Comparison of ENCODE assay signal across 8 mouse cellular contexts in the genomic region with DNA sequence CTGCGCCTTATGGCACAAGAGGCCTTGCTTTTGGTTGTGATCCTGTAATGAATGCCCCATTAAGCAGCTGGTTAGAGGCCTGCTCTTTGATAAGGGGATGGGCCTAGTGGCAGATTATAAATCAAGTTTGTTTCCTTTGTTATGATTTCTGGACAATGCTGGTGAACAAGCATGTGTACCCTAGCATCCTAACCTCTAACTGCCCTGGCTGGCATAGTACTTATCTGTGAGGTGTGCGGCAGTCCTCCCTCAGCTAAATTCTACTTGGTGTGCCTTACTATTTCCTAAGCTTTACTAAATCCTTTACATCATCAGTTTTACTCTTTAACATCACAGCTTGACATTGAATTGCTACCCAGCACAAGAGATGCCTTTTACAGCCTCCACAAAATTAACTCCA.
DNase-seq lines count a peak whose midpoint lies in the region; ATAC-seq and TF ChIP-seq lines count a peak whose summit lies in the region.
"Not testable (repeated sequence)": the region's sequence is repeated elsewhere in the genome, so short reads cannot be mapped to it uniquely, and the experiment has no call there.

No protein-coding gene starts in this region.

- H3K27ac ChIP-seq in embryonic facial prominence, embryonic 12.5 days; gastrocnemius, adult 2 months; hindbrain, embryonic 13.5 days; kidney, postnatal 0 days; liver, embryonic 16.5 days (ENCODE audit: low read length); midbrain, embryonic 12.5 days (replicated peaks); small intestine, adult 2 months (ENCODE audit: insufficient read depth, low read depth, low read length): not testable (repeated sequence)

- TF ChIP-seq CTCF in gastrocnemius, adult 2 months (IDR thresholded peaks at IDR 0.05); kidney, postnatal 0 days (IDR thresholded peaks at IDR 0.05; ENCODE audit: low read depth); small intestine, adult 2 months (IDR thresholded peaks at IDR 0.05; ENCODE audit: extremely low read depth, insufficient read length, insufficient replicate concordance, low read depth, low read length): not testable (repeated sequence)

- WGBS in embryonic facial prominence, embryonic 12.5 days: 94% methylated on average over 2 of the region's 2 CpGs
- 90% methylated on average over 2 of the region's 2 CpGs for WGBS in hindbrain, embryonic 13.5 days
- 81% methylated on average over 2 of the region's 2 CpGs for WGBS in kidney, postnatal 0 days
- 71% methylated on average over 2 of the region's 2 CpGs for WGBS in liver, embryonic 16.5 days (ENCODE audit: insufficient replicate concordance)
- 89% methylated on average over 2 of the region's 2 CpGs for WGBS in midbrain, embryonic 12.5 days
- WGBS in small intestine, adult 2 months: 81% methylated on average over 2 of the region's 2 CpGs

- intact Hi-C loops in gastrocnemius, adult 2 months (cut with DNase I): not testable (repeated sequence)

- H3K9ac ChIP-seq in embryonic facial prominence, embryonic 12.5 days; hindbrain, embryonic 13.5 days; kidney, postnatal 0 days (ENCODE audit: low read depth, low read length); liver, embryonic 16.5 days (ENCODE audit: low read depth, low read length); midbrain, embryonic 12.5 days (replicated peaks): not testable (repeated sequence)

- H3K9me3 ChIP-seq in embryonic facial prominence, embryonic 12.5 days; hindbrain, embryonic 13.5 days; kidney, postnatal 0 days (replicated peaks; ENCODE audit: low read length); liver, embryonic 16.5 days (replicated peaks; ENCODE audit: control insufficient read depth, low read length); midbrain, embryonic 12.5 days: not testable (repeated sequence)

- not testable (repeated sequence) for H3K4me1 ChIP-seq in embryonic facial prominence, embryonic 12.5 days; hindbrain, embryonic 13.5 days (replicated peaks); kidney, postnatal 0 days (replicated peaks; ENCODE audit: insufficient read depth, low read length); liver, embryonic 16.5 days (ENCODE audit: control insufficient read depth, low read depth, low read length); midbrain, embryonic 12.5 days; small intestine, adult 2 months (ENCODE audit: control insufficient read depth, insufficient read depth, insufficient read length, low read length)

- peak; percentile 37 for DNase-seq in 416B (ENCODE audit: low read depth)
- DNase-seq in gastrocnemius, adult 2 months; kidney, postnatal 0 days (ENCODE audit: low spot score): not testable (repeated sequence)

- H3K4me3 ChIP-seq in embryonic facial prominence, embryonic 12.5 days: peak overlapping the region; percentile 47
- H3K4me3 ChIP-seq in gastrocnemius, adult 2 months: peak overlapping the region; percentile 62; the same call in 1 of the 2 replicates
- H3K4me3 ChIP-seq in hindbrain, embryonic 13.5 days: peak overlapping the region; percentile 40
- peak overlapping the region; percentile 41; the same call in 1 of the 2 replicates for H3K4me3 ChIP-seq in kidney, postnatal 0 days (replicated peaks; ENCODE audit: low read depth, low read length)
- H3K4me3 ChIP-seq in liver, embryonic 16.5 days (ENCODE audit: low read depth, low read length): peak overlapping the region; percentile 68
- H3K4me3 ChIP-seq in midbrain, embryonic 12.5 days: peak overlapping the region; percentile 41; the same call in 1 of the 2 replicates
- peak overlapping the region; percentile 76; the same call in 1 of the 2 replicates for H3K4me3 ChIP-seq in small intestine, adult 2 months (ENCODE audit: low read depth, low read length)

- not testable (repeated sequence) for H3K36me3 ChIP-seq in embryonic facial prominence, embryonic 12.5 days; hindbrain, embryonic 13.5 days; kidney, postnatal 0 days (ENCODE audit: insufficient read depth, low read length); liver, embryonic 16.5 days (ENCODE audit: control insufficient read depth, insufficient read depth); midbrain, embryonic 12.5 days; small intestine, adult 2 months (ENCODE audit: control insufficient read depth, insufficient read depth, low read length)

- not testable (repeated sequence) for ATAC-seq in embryonic facial prominence, embryonic 12.5 days (ENCODE audit: insufficient number of reproducible peaks, insufficient read depth, low FRiP score, low TSS enrichment); hindbrain, embryonic 13.5 days (ENCODE audit: low FRiP score); kidney, postnatal 0 days (replicated peaks; ENCODE audit: low FRiP score, low read depth); liver, embryonic 16.5 days (ENCODE audit: low read depth); midbrain, embryonic 12.5 days (ENCODE audit: low FRiP score, low read depth)

- not testable (repeated sequence) for H3K27me3 ChIP-seq in embryonic facial prominence, embryonic 12.5 days; hindbrain, embryonic 13.5 days; kidney, postnatal 0 days (ENCODE audit: insufficient read depth, low read length); liver, embryonic 16.5 days (ENCODE audit: control insufficient read depth, insufficient read depth, low read depth, low read length); midbrain, embryonic 12.5 days; small intestine, adult 2 months (ENCODE audit: control insufficient read depth, insufficient read depth, low read length)

- peak overlapping the region; percentile 49 for H3K4me2 ChIP-seq in embryonic facial prominence, embryonic 12.5 days (replicated peaks)
- H3K4me2 ChIP-seq in hindbrain, embryonic 13.5 days: peak overlapping the region; percentile 52
- peak overlapping the region; percentile 60 for H3K4me2 ChIP-seq in kidney, postnatal 0 days (ENCODE audit: low read length)
- peak overlapping the region; percentile 59 for H3K4me2 ChIP-seq in liver, embryonic 16.5 days (ENCODE audit: low read depth, low read length)
- H3K4me2 ChIP-seq in midbrain, embryonic 12.5 days (replicated peaks): peak overlapping the region; percentile 50

- not testable (repeated sequence) for TF ChIP-seq POLR2A in small intestine, adult 2 months (IDR thresholded peaks at IDR 0.05; ENCODE audit: low read depth, low read length)
